Mouse (Mus musculus): ENCODE data around the gene Col4a5. TPM values are rescaled to one million over a fixed set of nuclear protein-coding genes. Genes with fewer than 3 reads are reported as not detected.

The Col4a5 gene
- 1 to 10 TPM; 2.4 to 3.6 TPM for total RNA-seq (2021)

DNA sequence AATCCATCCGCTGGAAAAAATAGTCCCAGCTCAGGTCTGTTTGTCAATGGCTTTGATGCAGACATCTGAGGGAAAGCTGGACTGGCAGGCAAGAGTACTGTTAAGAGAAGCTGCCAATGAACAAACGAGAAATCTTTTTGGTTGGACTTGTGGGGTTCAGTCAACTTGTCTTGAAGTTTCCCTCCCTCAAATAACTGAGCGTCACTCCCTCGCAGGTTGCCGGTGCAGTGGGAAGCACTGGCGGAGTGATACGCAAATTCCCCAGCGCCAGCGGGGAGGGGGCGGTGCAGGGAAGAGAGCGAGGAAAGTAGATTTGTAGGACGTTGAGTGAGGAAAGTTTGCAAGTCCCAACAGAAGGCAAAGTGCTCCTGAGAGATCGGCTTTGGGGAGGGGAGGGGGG, at the start of gene Col4a5:
Gene Col4a5, plus strand, starts transcription at position 276 of the 400 bp plus-strand sequence.
- DNase-seq (ENCODE audit: low spot score in 2 of 2): peak; percentile 10 to 13

GRCm38 (mm10) chrX:141436780-141437179, 38.4 kb upstream of the Col4a5 start:
- no peak for DNase-seq (ENCODE audit: low spot score in 2 of 2)
- intact Hi-C loops (cut with DNase I): no loop called here

More for the DNA sequence above, at the start of gene Col4a5:
- intact Hi-C loops (cut with DNase I): no loop called here

DNA sequence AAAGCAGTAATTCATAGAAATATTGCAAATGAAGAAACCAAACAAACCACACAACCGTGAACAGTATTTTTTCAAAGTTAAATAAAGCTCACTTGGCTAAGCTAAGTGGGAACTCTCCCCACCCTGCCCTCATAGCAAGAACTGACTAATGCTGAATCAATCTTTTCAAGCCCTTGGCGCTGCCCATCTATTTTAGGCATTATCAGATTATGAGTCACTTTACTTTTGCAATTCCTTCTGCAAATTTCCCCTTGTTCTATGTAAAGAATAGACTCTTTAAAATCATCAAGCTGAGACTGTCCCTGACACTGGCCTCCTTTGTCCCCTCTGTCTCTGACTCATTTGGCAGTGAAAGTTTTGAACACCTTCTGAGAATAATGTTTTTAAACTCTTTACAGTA, 35.8 kb upstream of the Col4a5 start:
- DNase-seq (ENCODE audit: low spot score in 2 of 2): no peak
- intact Hi-C loops (cut with DNase I): no loop called here

- intact Hi-C loops (cut with DNase I): no loop called here
- DNase-seq (ENCODE audit: low spot score in 2 of 2): no peak
Observed at GRCm38 (mm10) chrX:141447936-141448335, 27.2 kb upstream of the Col4a5 start.

GRCm38 (mm10) chrX:141473470-141474302, 1.5 kb upstream of the Col4a5 start, which contains the start of gene Col4a6:
Gene Col4a6, minus strand, starts transcription at chrX:141474076.
- intact Hi-C loops (cut with DNase I): no loop called here
- peak in 1 of 2 experiments; percentile 3 for DNase-seq (ENCODE audit: low spot score in 2 of 2)

DNA sequence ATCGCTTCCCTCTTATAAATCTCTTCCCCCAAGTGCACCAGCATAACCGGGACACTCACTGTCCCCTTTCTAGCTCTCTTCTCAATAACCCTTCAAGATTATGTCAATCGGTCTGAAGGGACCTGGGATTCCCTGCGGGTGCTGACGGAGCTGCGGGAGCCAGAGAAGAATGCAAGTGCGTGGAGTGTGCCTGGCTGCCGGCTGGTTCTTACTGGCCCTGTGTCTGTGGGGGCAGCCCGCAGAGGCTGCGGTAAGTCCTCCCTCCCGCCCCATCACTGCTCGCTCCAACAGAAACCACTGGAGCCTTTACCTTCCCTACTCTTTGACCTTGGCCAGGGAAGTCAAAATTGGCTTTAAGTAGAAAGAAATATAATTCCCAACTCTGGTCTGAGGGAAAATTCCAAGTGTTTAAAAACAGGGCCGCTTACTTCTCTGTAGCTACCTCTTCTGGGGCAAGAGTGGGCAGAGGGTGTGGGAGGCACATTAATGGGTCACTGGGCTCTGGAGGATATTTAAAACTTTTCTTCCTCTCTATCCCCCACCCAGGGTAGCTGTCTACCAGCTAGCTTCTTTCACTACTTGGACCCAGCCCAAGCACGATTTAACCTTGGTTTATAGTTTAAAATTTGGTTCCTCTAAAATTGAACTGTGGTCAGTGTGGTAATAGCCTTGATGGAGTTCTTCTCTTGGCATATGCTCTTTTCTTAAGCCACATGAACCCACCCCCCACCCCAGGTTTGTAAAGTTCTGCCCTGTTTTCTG, 562 bp downstream of the Col4a5 start:
- peak in 1 of 2 experiments; percentile 4 for DNase-seq (ENCODE audit: low spot score in 2 of 2)
- intact Hi-C loops (cut with DNase I): no loop called here

DNA sequence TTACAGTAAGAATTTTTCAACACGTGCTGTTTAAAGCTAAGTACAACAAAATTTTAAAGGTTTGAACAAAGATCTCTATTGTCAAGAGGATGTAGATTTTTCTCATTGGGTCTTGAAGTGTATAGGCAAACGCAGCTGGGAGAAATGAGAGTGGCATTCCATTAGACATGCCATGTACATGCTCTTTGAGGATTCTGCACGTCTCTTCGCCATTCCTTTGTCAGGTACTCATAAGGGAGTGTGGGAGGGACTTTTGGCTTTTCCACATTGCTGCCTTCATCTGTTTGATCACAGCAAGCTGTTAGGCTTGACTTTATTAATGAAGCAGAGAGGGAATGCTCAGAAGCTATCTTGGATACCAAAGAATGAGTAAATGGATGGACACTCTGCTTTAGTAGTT, 19.4 kb downstream of the Col4a5 start:
- intact Hi-C loops (cut with DNase I): no loop called here
- no peak for DNase-seq (ENCODE audit: low spot score in 2 of 2)

GRCm38 (mm10) chrX:141503125-141503524, 27.9 kb downstream of the Col4a5 start:
- intact Hi-C loops (cut with DNase I): no loop called here
- no peak for DNase-seq (ENCODE audit: low spot score in 2 of 2)

DNA sequence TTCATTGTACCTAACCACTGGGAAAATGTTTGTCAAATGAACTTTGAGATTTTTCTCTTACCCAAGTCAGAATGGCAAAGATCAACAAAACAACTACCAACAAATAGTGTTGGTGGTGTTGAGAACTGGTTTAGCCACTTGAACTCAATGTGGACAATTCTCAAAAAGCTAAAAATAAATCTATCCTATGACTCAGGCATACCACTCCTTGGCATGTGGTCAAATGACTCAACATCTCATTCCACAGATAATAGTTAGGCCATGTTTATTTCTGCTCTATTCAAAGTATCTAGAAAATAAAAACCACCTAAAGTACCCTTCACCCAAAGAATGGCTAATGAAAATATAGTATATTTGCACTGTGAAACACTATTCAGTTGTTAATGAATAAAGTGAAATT, 58.3 kb downstream of the Col4a5 start:
- intact Hi-C loops (cut with DNase I): no loop called here
- DNase-seq (ENCODE audit: low spot score in 2 of 2): no peak

- intact Hi-C loops (cut with DNase I): no loop called here
- DNase-seq (ENCODE audit: low spot score in 2 of 2): no peak
Observed at GRCm38 (mm10) chrX:141547471-141547870, 72.3 kb downstream of the Col4a5 start.

DNA sequence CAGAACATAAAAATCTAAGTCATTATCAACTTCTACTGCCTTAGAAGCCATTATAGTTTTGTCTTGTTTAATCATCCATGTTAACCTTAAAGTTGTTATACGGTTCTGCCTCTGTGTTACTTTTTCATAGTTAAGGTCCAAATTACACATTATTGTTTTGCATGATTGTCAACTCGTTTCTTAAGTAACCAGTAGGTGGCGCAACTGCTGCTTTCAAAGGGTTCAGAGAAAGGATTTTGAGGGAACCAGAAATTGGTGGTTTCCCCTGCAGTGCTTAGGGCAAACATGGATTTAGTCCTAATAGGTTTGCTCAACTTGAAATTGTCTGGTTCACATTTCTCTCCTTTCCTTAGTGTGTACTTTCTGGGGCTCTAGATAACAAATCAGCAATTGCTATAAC, 115.1 kb downstream of the Col4a5 start:
- intact Hi-C loops (cut with DNase I): no loop called here
- DNase-seq (ENCODE audit: low spot score in 2 of 2): peak in 1 of 2 experiments; percentile 3

DNA sequence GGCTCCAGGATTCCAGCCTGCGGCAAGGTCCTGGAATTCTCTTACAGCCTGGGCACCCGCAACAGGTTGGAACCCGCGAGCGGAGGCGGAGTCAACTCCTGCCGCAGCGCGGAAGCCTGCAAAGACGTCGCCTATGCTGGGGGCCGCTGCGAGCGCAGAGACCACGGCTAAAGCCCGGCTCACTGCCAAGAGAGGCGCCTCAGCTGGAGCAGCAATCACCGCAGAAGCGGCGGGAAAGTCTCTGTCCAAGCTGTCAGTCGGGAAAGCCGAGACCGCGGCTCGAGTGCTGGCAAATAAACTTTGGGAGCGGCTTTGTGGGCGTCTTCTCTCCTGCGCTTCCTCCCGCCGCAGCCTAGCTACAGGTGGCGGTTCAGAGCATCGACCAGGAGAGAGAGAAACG, 246.5 kb downstream of the Col4a5 start:
- DNase-seq (ENCODE audit: low spot score in 2 of 2): peak in 1 of 2 experiments; percentile 3
- intact Hi-C loops (cut with DNase I): no loop called here

- intact Hi-C loops (cut with DNase I): no loop called here
- peak in 1 of 2 experiments; percentile 5 for DNase-seq (ENCODE audit: low spot score in 2 of 2)
Observed at GRCm38 (mm10) chrX:141723936-141724335, 248.8 kb downstream of the Col4a5 start.

GRCm38 (mm10) chrX:141724391-141724891, 249.3 kb downstream of the Col4a5 start:
- intact Hi-C loops (cut with DNase I): no loop called here

GRCm38 (mm10) chrX:141724937-141725918, 250.0 kb downstream of the Col4a5 start, which contains the start of gene Irs4:
Gene Irs4, minus strand, starts transcription at chrX:141725263.
- intact Hi-C loops (cut with DNase I): no loop called here
- DNase-seq (ENCODE audit: low spot score in 2 of 2): no peak

More at GRCm38 (mm10) chrX:141724391-141724891, 249.3 kb downstream of the Col4a5 start:
- DNase-seq (ENCODE audit: low spot score in 2 of 2): peak in 1 of 2 experiments; percentile 6

DNA sequence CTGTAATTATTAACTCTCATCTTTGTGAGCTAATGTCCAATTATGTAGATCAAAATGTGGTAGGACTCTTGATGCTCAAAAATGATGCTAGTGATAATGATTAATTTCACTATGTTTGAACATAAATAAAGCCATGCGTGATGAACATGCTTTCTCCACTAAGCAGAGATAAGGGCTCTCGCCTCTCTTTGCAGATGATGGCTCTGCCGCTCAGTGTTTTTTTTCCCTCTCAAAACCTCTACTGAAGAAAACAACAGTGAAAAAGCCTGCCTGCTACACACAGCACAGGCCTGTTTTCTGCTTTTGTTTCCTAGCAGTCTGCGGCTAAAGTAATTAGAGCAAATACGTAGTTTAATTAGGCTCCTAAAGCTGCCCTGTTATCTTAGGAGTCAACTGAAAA, 254.4 kb downstream of the Col4a5 start:
- intact Hi-C loops (cut with DNase I): no loop called here

More for the DNA sequence above, 254.4 kb downstream of the Col4a5 start:
- no peak for DNase-seq (ENCODE audit: low spot score in 2 of 2)

Data from left cerebral cortex, postnatal 36 days (tissue).